Mouse (Mus musculus): ENCODE results near the gene Racgap1. TPM values are rescaled to one million over a fixed set of nuclear protein-coding genes. Genes with fewer than 3 reads are reported as not detected.

Racgap1 gene
- polyA plus RNA-seq, 1 experiment from 2014 or later, result 108 TPM

- peaks cover 23% of the 10 kb centered on the region for H3K4me1 ChIP-seq (ENCODE audit: control insufficient read depth, insufficient read depth, low read length)
Observed at GRCm38 (mm10) chr15:99605595-99605994, 45.9 kb downstream of the Racgap1 start.

GRCm38 (mm10) chr15:99603216-99603615 lies 48.2 kb downstream of the Racgap1 start:
- Histone ChIP-seq H3K9me3 (ENCODE audit: control insufficient read depth, low read length) (no peaks in the 10 kb centered on the region), H3K4me1 (ENCODE audit: control insufficient read depth, insufficient read depth, low read length) (peaks cover 14% of the 10 kb centered on the region)
- no peak for ATAC-seq (ENCODE audit: insufficient number of reproducible peaks, low FRiP score, low TSS enrichment, low read depth)

More at GRCm38 (mm10) chr15:99605595-99605994, 45.9 kb downstream of the Racgap1 start:
- ATAC-seq (ENCODE audit: insufficient number of reproducible peaks, low FRiP score, low TSS enrichment, low read depth) (no peak), DNase-seq (ENCODE audit: low spot score) (no peak)
- Histone ChIP-seq H3K9ac (ENCODE audit: low read length) (no peak overlapping the region), H3K27me3 (ENCODE audit: control insufficient read depth, insufficient read depth, low read length) (peaks cover 8% of the 10 kb centered on the region), H3K27ac (replicated peaks; ENCODE audit: low read depth, low read length) (no peak overlapping the region), H3K4me2 (ENCODE audit: low read depth, severe bottlenecking) (no peak overlapping the region), H3K36me3 (ENCODE audit: control insufficient read depth, insufficient read depth, low read length) (no peaks in the 10 kb centered on the region), H3K4me3 (ENCODE audit: low read depth, low read length) (no peak overlapping the region), H3K9me3 (ENCODE audit: control insufficient read depth, low read length) (no peaks in the 10 kb centered on the region)
- 87% methylated on average over 3 of the region's 3 CpGs for WGBS

DNA sequence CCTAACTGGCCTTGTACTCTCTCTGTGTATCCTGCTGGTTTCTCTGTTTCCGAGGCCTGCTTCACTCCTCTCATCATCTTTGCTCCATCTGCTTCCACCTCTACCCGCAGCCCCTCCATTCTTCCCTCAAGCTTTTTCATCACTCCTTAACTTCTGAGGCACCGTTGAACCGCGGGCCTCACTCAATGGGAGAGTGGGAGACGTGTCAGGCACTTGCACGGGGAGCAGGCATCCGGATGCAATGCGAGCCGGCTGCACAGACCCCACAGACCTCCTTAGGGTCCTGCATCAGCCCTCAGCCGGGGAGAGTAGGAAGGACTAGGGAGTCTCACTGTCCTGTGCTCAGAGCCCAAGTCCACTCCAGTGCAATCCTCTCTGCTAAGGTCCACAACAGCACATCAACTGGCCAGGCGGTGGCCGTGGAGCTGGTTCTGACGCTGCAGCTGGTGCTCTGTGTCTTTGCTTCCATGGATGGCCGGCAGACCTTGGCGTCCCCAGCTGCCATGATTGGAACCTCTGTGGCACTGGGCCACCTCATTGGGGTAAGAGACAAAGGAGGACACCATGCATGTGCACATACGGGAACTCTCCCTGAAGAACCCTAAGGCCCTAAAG lies 49.1 kb downstream of the Racgap1 start:
- H3K27ac ChIP-seq (replicated peaks; ENCODE audit: low read depth, low read length), result no peak overlapping the region
- ATAC-seq (ENCODE audit: insufficient number of reproducible peaks, low FRiP score, low TSS enrichment, low read depth), result no peak

More at GRCm38 (mm10) chr15:99603216-99603615, 48.2 kb downstream of the Racgap1 start:
- H3K9ac ChIP-seq (ENCODE audit: low read length), result no peak overlapping the region
- no peak overlapping the region for H3K4me3 ChIP-seq (ENCODE audit: low read depth, low read length)
- H3K4me2 ChIP-seq (ENCODE audit: low read depth, severe bottlenecking), result no peak overlapping the region
- WGBS, result 88% methylated on average over 7 of the region's 7 CpGs
- H3K36me3 ChIP-seq (ENCODE audit: control insufficient read depth, insufficient read depth, low read length), result no peaks in the 10 kb centered on the region
- DNase-seq (ENCODE audit: low spot score), result no peak
- H3K27me3 ChIP-seq (ENCODE audit: control insufficient read depth, insufficient read depth, low read length), result peaks cover 11% of the 10 kb centered on the region
- no peak overlapping the region for H3K27ac ChIP-seq (replicated peaks; ENCODE audit: low read depth, low read length)

GRCm38 (mm10) chr15:99601823-99602120 lies 49.7 kb downstream of the Racgap1 start:
- ATAC-seq (ENCODE audit: insufficient number of reproducible peaks, low FRiP score, low TSS enrichment, low read depth), result no peak
- no peak overlapping the region for H3K9ac ChIP-seq (ENCODE audit: low read length)

More for the DNA sequence above, 49.1 kb downstream of the Racgap1 start:
- Histone ChIP-seq H3K4me1 (ENCODE audit: control insufficient read depth, insufficient read depth, low read length) (peaks cover 6% of the 10 kb centered on the region), H3K9me3 (ENCODE audit: control insufficient read depth, low read length) (no peaks in the 10 kb centered on the region), H3K9ac (ENCODE audit: low read length) (no peak overlapping the region), H3K27me3 (ENCODE audit: control insufficient read depth, insufficient read depth, low read length) (peaks cover 11% of the 10 kb centered on the region), H3K4me2 (ENCODE audit: low read depth, severe bottlenecking) (no peak overlapping the region), H3K4me3 (ENCODE audit: low read depth, low read length) (no peak overlapping the region), H3K36me3 (ENCODE audit: control insufficient read depth, insufficient read depth, low read length) (no peaks in the 10 kb centered on the region)
- DNase-seq (ENCODE audit: low spot score), result no peak
- 74% methylated on average over 17 of the region's 17 CpGs for WGBS

DNA sequence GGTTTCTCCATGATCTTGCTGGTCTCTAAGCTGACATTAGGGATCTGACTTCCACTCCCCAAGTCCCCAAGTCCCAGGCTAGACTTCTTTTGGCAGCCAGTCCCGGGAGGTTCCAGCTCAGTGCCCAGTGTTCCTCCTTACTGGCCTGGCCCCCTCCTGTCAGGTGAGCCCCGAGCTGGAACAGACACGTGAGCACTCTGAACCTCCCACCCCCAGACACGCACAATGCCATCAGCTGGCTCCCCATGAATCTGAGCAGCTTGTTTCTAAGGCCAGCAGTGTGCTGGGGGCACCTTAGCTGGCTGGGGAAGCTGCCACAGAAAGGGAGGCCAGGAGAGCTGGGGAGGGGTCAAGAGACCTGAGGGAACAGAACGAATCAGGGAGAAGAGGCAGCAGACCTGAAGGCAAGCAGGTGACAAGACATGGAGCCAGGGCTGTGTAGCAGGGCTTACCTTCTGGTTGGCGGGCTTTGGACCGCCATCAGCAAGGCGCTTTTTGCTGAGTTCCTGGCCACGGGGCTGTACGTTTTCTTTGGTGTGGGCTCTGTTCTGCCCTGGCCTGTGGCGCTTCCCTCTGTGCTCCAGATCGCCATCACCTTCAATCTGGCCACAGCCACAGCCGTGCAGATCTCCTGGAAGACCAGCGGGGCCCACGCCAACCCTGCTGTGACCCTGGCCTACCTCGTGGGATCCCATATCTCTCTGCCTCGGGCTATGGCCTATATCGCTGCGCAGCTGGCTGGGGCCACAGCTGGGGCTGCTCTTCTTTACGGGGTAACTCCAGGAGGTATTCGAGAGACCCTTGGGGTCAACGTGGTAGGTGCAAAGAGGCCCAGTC lies 50.3 kb downstream of the Racgap1 start, which contains the start of gene Aqp6:
Gene Aqp6 (plus strand): TSS at position 415 of the 837 bp plus-strand sequence.
- Histone ChIP-seq H3K36me3 (ENCODE audit: control insufficient read depth, insufficient read depth, low read length) (no peaks in the 10 kb centered on the region), H3K4me3 (ENCODE audit: low read depth, low read length) (no peak within 1 kb of the TSS), H3K4me1 (ENCODE audit: control insufficient read depth, insufficient read depth, low read length) (peaks cover 3% of the 10 kb centered on the region; the same call in 1 of the 2 replicates), H3K4me2 (ENCODE audit: low read depth, severe bottlenecking) (no peak within 1 kb of the TSS), H3K27me3 (ENCODE audit: control insufficient read depth, insufficient read depth, low read length) (peaks cover 11% of the 10 kb centered on the region), H3K9me3 (ENCODE audit: control insufficient read depth, low read length) (no peaks in the 10 kb centered on the region; the same call in 1 of the 2 replicates), H3K27ac (replicated peaks; ENCODE audit: low read depth, low read length) (no peak within 1 kb of the TSS), H3K9ac (ENCODE audit: low read length) (no peak within 1 kb of the TSS)
- no peak for DNase-seq (ENCODE audit: low spot score)
- 61% methylated on average over 22 of the region's 22 CpGs for WGBS
- ATAC-seq (ENCODE audit: insufficient number of reproducible peaks, low FRiP score, low TSS enrichment, low read depth), result no peak

More at GRCm38 (mm10) chr15:99601823-99602120, 49.7 kb downstream of the Racgap1 start:
- Histone ChIP-seq H3K27ac (replicated peaks; ENCODE audit: low read depth, low read length) (no peak overlapping the region), H3K4me2 (ENCODE audit: low read depth, severe bottlenecking) (no peak overlapping the region), H3K9me3 (ENCODE audit: control insufficient read depth, low read length) (no peaks in the 10 kb centered on the region), H3K27me3 (ENCODE audit: control insufficient read depth, insufficient read depth, low read length) (peaks cover 11% of the 10 kb centered on the region), H3K4me3 (ENCODE audit: low read depth, low read length) (no peak overlapping the region), H3K4me1 (ENCODE audit: control insufficient read depth, insufficient read depth, low read length) (peaks cover 3% of the 10 kb centered on the region; the same call in 1 of the 2 replicates), H3K36me3 (ENCODE audit: control insufficient read depth, insufficient read depth, low read length) (no peaks in the 10 kb centered on the region)
- 38% methylated on average over 5 of the region's 5 CpGs for WGBS
- no peak for DNase-seq (ENCODE audit: low spot score)

DNA sequence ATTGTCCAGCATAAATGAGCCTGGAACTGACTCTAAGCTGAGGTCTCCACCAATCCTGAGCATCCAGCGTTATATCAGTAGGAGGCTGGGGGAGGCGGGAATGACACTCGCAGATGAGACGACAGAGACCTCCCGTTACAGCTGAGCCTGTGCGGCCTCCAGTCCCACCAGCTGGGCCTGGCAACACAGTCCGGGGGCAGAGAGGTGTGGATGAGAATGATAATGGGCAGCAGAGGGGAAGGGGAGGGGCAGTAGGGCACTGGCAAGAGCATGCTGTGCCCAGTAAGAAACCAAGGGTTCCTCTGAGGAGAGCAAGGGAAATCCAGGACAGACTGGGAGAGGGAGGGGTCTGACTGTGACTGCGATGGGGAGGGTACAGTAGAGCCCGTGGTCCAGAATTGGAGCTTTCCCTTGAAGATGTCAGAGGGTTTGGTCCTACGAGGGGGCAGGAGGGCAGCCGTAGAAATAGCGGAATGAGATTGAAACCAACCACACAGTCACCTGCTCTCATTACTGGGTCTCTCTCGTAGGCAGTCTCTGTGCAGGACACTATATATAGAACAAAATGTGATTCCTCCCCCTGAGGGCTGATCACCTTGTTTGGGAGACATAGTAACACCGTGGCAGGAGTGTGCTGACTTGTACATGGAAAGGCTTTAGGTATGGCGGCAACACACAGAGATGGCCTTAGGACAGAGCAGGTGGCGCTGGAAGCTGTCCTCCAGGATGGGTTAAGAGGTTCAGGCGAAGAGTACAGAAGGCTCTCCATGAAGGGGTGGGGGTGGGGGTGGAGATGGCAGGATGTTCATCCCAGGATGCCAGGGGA lies 52.0 kb downstream of the Racgap1 start:
- Histone ChIP-seq H3K27me3 (ENCODE audit: control insufficient read depth, insufficient read depth, low read length) (peaks cover 17% of the 10 kb centered on the region), H3K9me3 (ENCODE audit: control insufficient read depth, low read length) (no peaks in the 10 kb centered on the region; the same call in 1 of the 2 replicates), H3K4me2 (ENCODE audit: low read depth, severe bottlenecking) (no peak overlapping the region), H3K9ac (ENCODE audit: low read length) (no peak overlapping the region), H3K27ac (replicated peaks; ENCODE audit: low read depth, low read length) (no peak overlapping the region), H3K4me3 (ENCODE audit: low read depth, low read length) (no peak overlapping the region), H3K4me1 (ENCODE audit: control insufficient read depth, insufficient read depth, low read length) (peaks cover 3% of the 10 kb centered on the region; the same call in 1 of the 2 replicates), H3K36me3 (ENCODE audit: control insufficient read depth, insufficient read depth, low read length) (no peaks in the 10 kb centered on the region)
- DNase-seq (ENCODE audit: low spot score) (no peak), ATAC-seq (ENCODE audit: insufficient number of reproducible peaks, low FRiP score, low TSS enrichment, low read depth) (no peak)
- WGBS, result 65% methylated on average over 17 of the region's 17 CpGs

DNA sequence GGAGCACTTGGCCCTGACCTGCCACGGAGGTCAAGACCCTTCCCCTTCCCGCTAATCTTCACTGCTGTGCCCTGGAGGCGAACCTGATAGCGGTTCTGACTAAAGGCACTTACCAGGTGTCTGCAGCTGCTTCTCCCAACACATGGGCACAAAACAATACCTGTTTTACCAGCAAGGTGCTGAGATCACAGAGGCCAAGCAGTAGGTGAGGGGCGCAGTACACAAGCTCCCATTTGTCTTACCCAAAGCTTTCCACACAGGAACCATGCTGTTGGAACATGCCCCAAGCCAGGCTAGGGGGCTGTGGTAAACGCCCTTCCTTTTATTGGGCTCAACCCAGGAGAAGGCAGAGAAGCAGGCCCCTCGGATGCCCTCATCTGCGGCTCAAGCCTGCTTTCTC lies 53.9 kb downstream of the Racgap1 start:
- Histone ChIP-seq H3K36me3 (ENCODE audit: control insufficient read depth, insufficient read depth, low read length) (no peaks in the 10 kb centered on the region), H3K27me3 (ENCODE audit: control insufficient read depth, insufficient read depth, low read length) (peaks cover 35% of the 10 kb centered on the region)

GRCm38 (mm10) chr15:99596841-99597240 lies 54.6 kb downstream of the Racgap1 start:
- Histone ChIP-seq H3K4me3 (ENCODE audit: low read depth, low read length) (no peak overlapping the region), H3K27ac (replicated peaks; ENCODE audit: low read depth, low read length) (no peak overlapping the region), H3K36me3 (ENCODE audit: control insufficient read depth, insufficient read depth, low read length) (no peaks in the 10 kb centered on the region), H3K4me1 (ENCODE audit: control insufficient read depth, insufficient read depth, low read length) (no peaks in the 10 kb centered on the region), H3K27me3 (ENCODE audit: control insufficient read depth, insufficient read depth, low read length) (peaks cover 40% of the 10 kb centered on the region), H3K9me3 (ENCODE audit: control insufficient read depth, low read length) (no peaks in the 10 kb centered on the region; the same call in 1 of the 2 replicates), H3K9ac (ENCODE audit: low read length) (no peak overlapping the region), H3K4me2 (ENCODE audit: low read depth, severe bottlenecking) (no peak overlapping the region)
- ATAC-seq (ENCODE audit: insufficient number of reproducible peaks, low FRiP score, low TSS enrichment, low read depth), result no peak
- DNase-seq (ENCODE audit: low spot score), result no peak
- 59% methylated on average over 7 of the region's 7 CpGs for WGBS

More for the DNA sequence above, 53.9 kb downstream of the Racgap1 start:
- Histone ChIP-seq H3K9me3 (ENCODE audit: control insufficient read depth, low read length) (no peaks in the 10 kb centered on the region; the same call in 1 of the 2 replicates), H3K27ac (replicated peaks; ENCODE audit: low read depth, low read length) (no peak overlapping the region), H3K4me2 (ENCODE audit: low read depth, severe bottlenecking) (no peak overlapping the region), H3K9ac (ENCODE audit: low read length) (no peak overlapping the region), H3K4me1 (ENCODE audit: control insufficient read depth, insufficient read depth, low read length) (peaks cover 3% of the 10 kb centered on the region; the same call in 1 of the 2 replicates), H3K4me3 (ENCODE audit: low read depth, low read length) (no peak overlapping the region)
- no peak for ATAC-seq (ENCODE audit: insufficient number of reproducible peaks, low FRiP score, low TSS enrichment, low read depth)
- no peak for DNase-seq (ENCODE audit: low spot score)
- WGBS, result 48% methylated on average over 8 of the region's 8 CpGs

Measured in limb, embryonic 11.5 days (tissue).